Mouse (Mus musculus): Measurements from ENCODE around the gene Ddx19a.

- no peak for TF ChIP-seq POLR2A (IDR thresholded peaks at IDR 0.05; ENCODE audit: borderline replicate concordance, insufficient read depth, low read length)
- no peak for TF ChIP-seq CTCF (IDR thresholded peaks at IDR 0.05; ENCODE audit: borderline replicate concordance, insufficient read depth, low read depth, low read length)
These were observed 764 bp downstream of the Ddx19a start for GRCm38 (mm10) chr8:110996641-110997430.

Measured in cerebellum, adult 2 months (tissue).